Mouse (Mus musculus) embryonic stem cell, embryonic (primary cell): ENCODE measurements around the gene 2810408A11Rik.

ENCODE experiments used
- CTCF ChIA-PET, 4 experiments: fragments of 300-600 bp in 2 of 4; fragments of 350-600 bp in 2 of 4; sonication (Branson Sonifier 250); formaldehyde crosslinking; loops; one replicate each; lab custom pipeline; 2022; ENCODE audit warnings: inconsistent platforms in 2 of 4; lab: Charles Lee
- POLR2A ChIA-PET, 4 experiments: fragments of 300-600 bp in 2 of 4; fragments of 350-600 bp in 2 of 4; sonication (Branson Sonifier 250); formaldehyde crosslinking; loops; one replicate each; lab custom pipeline; 2022; ENCODE audit warnings: antibody characterized with exemption in 4 of 4, inconsistent platforms in 1 of 4; lab: Charles Lee

2810408A11Rik gene

GRCm38 (mm10) chr11:69912716-69913530 is 12.1 kb upstream of the 2810408A11Rik start:
- CTCF ChIA-PET, result interaction anchor here in 1 of 4 experiments (0.6 kb wide), 1 partner anchor 88 kb away, joined by 3 read pairs; the partner anchor contains the start of gene Dvl2

GRCm38 (mm10) chr11:69911701-69912100 is 10.9 kb upstream of the 2810408A11Rik start:
- ChIA-PET POLR2A (interaction anchor here (0.6 to 19.9 kb wide), 8 partner anchors 8 to 92 kb away, joined by 3 to 353 read pairs (median 6); partner anchors contain the start of genes 2810408A11Rik (in 3 of the 4), Neurl4 (in 3 of the 4), Eif5a (in 2 of the 4) and Gps2 (in 1 of the 4)), CTCF (interaction anchor here in 1 of 4 experiments (0.5 to 0.6 kb wide), 2 partner anchors 28 to 39 kb away, joined by 4 to 8 read pairs; no protein-coding TSS in a partner anchor)

More at GRCm38 (mm10) chr11:69912716-69913530, 12.1 kb upstream of the 2810408A11Rik start:
- POLR2A ChIA-PET, result interaction anchor here in 2 of 4 experiments (0.7 to 19.9 kb wide), 17 partner anchors 6 to 366 kb away, joined by 3 to 353 read pairs (median 4); partner anchors contain the start of genes 2810408A11Rik (in 2 of the 2), Eif5a (in 2 of the 2), Neurl4 (in 2 of the 2) and Slc2a4 (in 2 of the 2)

GRCm38 (mm10) chr11:69910781-69911560 is 10.2 kb upstream of the 2810408A11Rik start:
- ChIA-PET CTCF (interaction anchor here in 2 of 4 experiments (0.5 to 1.2 kb wide), 3 partner anchors 11 to 34 kb away, joined by 3 to 6 read pairs (median 4); partner anchors contain the start of genes 2810408A11Rik (in 1 of the 2) and Neurl4 (in 1 of the 2)), POLR2A (interaction anchor here (0.6 to 19.9 kb wide), 11 partner anchors 8 to 86 kb away, joined by 3 to 353 read pairs (median 4); partner anchors contain the start of genes 2810408A11Rik (in 3 of the 4), Neurl4 (in 3 of the 4), Eif5a (in 2 of the 4) and Acap1 (in 1 of the 4))

- ChIA-PET POLR2A (interaction anchor here in 2 of 4 experiments (0.6 to 19.9 kb wide), 8 partner anchors 9 to 86 kb away, joined by 3 to 353 read pairs (median 5); partner anchors contain the start of genes 2810408A11Rik (in 2 of the 2), Neurl4 (in 2 of the 2), Ctdnep1 (in 1 of the 2) and Eif5a (in 1 of the 2)), CTCF (interaction anchor here in 1 of 4 experiments (0.9 to 1.2 kb wide), 2 partner anchors 10 to 33 kb away, joined by 3 to 6 read pairs; partner anchors contain the start of genes 2810408A11Rik and Neurl4)
Observed at GRCm38 (mm10) chr11:69910177-69910576, 9.4 kb upstream of the 2810408A11Rik start.

- POLR2A ChIA-PET, result interaction anchor here in 3 of 4 experiments (0.7 to 19.9 kb wide), 9 partner anchors 9 to 253 kb away, joined by 3 to 353 read pairs (median 4); partner anchors contain the start of genes 2810408A11Rik (in 1 of the 3), Eif5a (in 1 of the 3), Elp5 (in 1 of the 3) and Gps2 (in 1 of the 3)
- CTCF ChIA-PET, result interaction anchor here in 1 of 4 experiments (0.7 kb wide), 1 partner anchor 14 kb away, joined by 7 read pairs; no protein-coding TSS in a partner anchor
Observed at GRCm38 (mm10) chr11:69909174-69909573, 8.4 kb upstream of the 2810408A11Rik start.

- ChIA-PET POLR2A (interaction anchor here in 3 of 4 experiments (0.7 to 19.9 kb wide), 9 partner anchors 8 to 252 kb away, joined by 3 to 353 read pairs (median 4); partner anchors contain the start of genes 2810408A11Rik (in 1 of the 3), Eif5a (in 1 of the 3), Elp5 (in 1 of the 3) and Gps2 (in 1 of the 3)), CTCF (no interaction called here)
Observed at GRCm38 (mm10) chr11:69908645-69909044, 7.9 kb upstream of the 2810408A11Rik start.

- POLR2A ChIA-PET, result interaction anchor here in 3 of 4 experiments (1.0 to 19.9 kb wide), 8 partner anchors 11 to 67 kb away, joined by 3 to 353 read pairs (median 6); partner anchors contain the start of genes Eif5a (in 2 of the 3), Gps2 (in 2 of the 3), Nlgn2 (in 1 of the 3) and Tmem256 (in 1 of the 3)
- CTCF ChIA-PET, result interaction anchor here in 3 of 4 experiments (0.6 to 1.4 kb wide), 3 partner anchors 17 to 215 kb away, joined by 4 to 6 read pairs (median 4); no protein-coding TSS in a partner anchor
Observed at GRCm38 (mm10) chr11:69904311-69904710, 3.5 kb upstream of the 2810408A11Rik start.

- POLR2A ChIA-PET, result interaction anchor here in 3 of 4 experiments (0.6 to 19.9 kb wide), 18 partner anchors 8 to 148 kb away, joined by 3 to 353 read pairs (median 6); partner anchors contain the start of genes Eif5a (in 2 of the 3), Gps2 (in 2 of the 3), Ctdnep1 (in 1 of the 3) and Slc2a4 (in 1 of the 3)
- CTCF ChIA-PET, result interaction anchor here in 2 of 4 experiments (0.9 to 1.4 kb wide), 2 partner anchors 26 to 172 kb away, joined by 4 read pairs; no protein-coding TSS in a partner anchor
Observed at GRCm38 (mm10) chr11:69902972-69903371, 2.2 kb upstream of the 2810408A11Rik start.

- POLR2A ChIA-PET, result interaction anchor here (0.8 to 19.9 kb wide), 52 partner anchors 9 to 311 kb away, joined by 3 to 353 read pairs (median 6); partner anchors contain the start of genes Eif5a (in 3 of the 4), Ctdnep1 (in 2 of the 4), Gps2 (in 2 of the 4) and Nlgn2 (in 2 of the 4)
- CTCF ChIA-PET, result interaction anchor here in 3 of 4 experiments (0.6 to 1.6 kb wide), 8 partner anchors 15 to 50 kb away, joined by 3 to 6 read pairs (median 4); no protein-coding TSS in a partner anchor
Observed at GRCm38 (mm10) chr11:69901993-69902392, 1.2 kb upstream of the 2810408A11Rik start.

GRCm38 (mm10) chr11:69901406-69901846 is 639 bp upstream of the 2810408A11Rik start:
- POLR2A ChIA-PET, result interaction anchor here (0.6 to 19.9 kb wide), 71 partner anchors 9 to 320 kb away, joined by 3 to 353 read pairs (median 5); partner anchors contain the start of genes Ctdnep1 (in 3 of the 4), Eif5a (in 3 of the 4), Gps2 (in 2 of the 4) and Nlgn2 (in 2 of the 4)
- CTCF ChIA-PET, result interaction anchor here (0.6 to 3.1 kb wide), 15 partner anchors 14 to 269 kb away, joined by 3 to 16 read pairs (median 4); partner anchors contain the start of genes Fxr2 (in 1 of the 4) and Tmem95 (in 1 of the 4)

- ChIA-PET POLR2A (interaction anchor here (0.6 to 19.9 kb wide), 70 partner anchors 9 to 878 kb away, joined by 3 to 353 read pairs (median 5); partner anchors contain the start of genes Eif5a (in 3 of the 4), Tmem95 (in 3 of the 4), Gps2 (in 2 of the 4) and Slc2a4 (in 2 of the 4)), CTCF (interaction anchor here (0.6 to 3.1 kb wide), 22 partner anchors 10 to 353 kb away, joined by 3 to 16 read pairs (median 5); partner anchors contain the start of genes Fxr2 (in 1 of the 4) and Tmem95 (in 1 of the 4))
Observed at GRCm38 (mm10) chr11:69899870-69900269, 917 bp downstream of the 2810408A11Rik start.

GRCm38 (mm10) chr11:69895291-69895690 is 5.5 kb downstream of the 2810408A11Rik start, which contains the start of gene Acap1:
Gene Acap1 (minus strand): TSS chr11:69895539.
- ChIA-PET POLR2A (interaction anchor here in 3 of 4 experiments (0.5 to 3.1 kb wide), 21 partner anchors 8 to 767 kb away, joined by 3 to 18 read pairs (median 3); partner anchors contain the start of genes Tmem95 (in 2 of the 3), Eif5a (in 1 of the 3) and Gps2 (in 1 of the 3)), CTCF (interaction anchor here (0.6 to 2.4 kb wide), 9 partner anchors 8 to 307 kb away, joined by 3 to 14 read pairs (median 3); partner anchors contain the start of gene Kctd11 (in 2 of the 4))

GRCm38 (mm10) chr11:69894671-69895070 is 6.1 kb downstream of the 2810408A11Rik start:
- ChIA-PET POLR2A (interaction anchor here in 3 of 4 experiments (0.6 to 3.1 kb wide), 18 partner anchors 9 to 767 kb away, joined by 3 to 18 read pairs (median 4); partner anchors contain the start of genes Tmem95 (in 2 of the 3) and Gps2 (in 1 of the 3)), CTCF (interaction anchor here (0.6 to 2.4 kb wide), 8 partner anchors 14 to 307 kb away, joined by 3 to 14 read pairs (median 4); partner anchors contain the start of gene Kctd11 (in 2 of the 4))

GRCm38 (mm10) chr11:69891482-69891881 is 9.3 kb downstream of the 2810408A11Rik start:
- POLR2A ChIA-PET, result interaction anchor here in 3 of 4 experiments (0.6 to 7.8 kb wide), 11 partner anchors 8 to 481 kb away, joined by 3 to 53 read pairs (median 3); partner anchors contain the start of genes 2810408A11Rik (in 3 of the 3), Neurl4 (in 3 of the 3) and Eif5a (in 2 of the 3)
- CTCF ChIA-PET, result interaction anchor here in 2 of 4 experiments (1.3 to 1.5 kb wide), 3 partner anchors 14 to 30 kb away, joined by 3 read pairs; partner anchors contain the start of gene Tmem95 (in 1 of the 2)
